Mouse (Mus musculus) liver, adult 2 months (tissue): Measurements from ENCODE around the gene Lonrf3. TPM values are rescaled to one million over a fixed set of nuclear protein-coding genes. Genes with fewer than 3 reads are reported as not detected.

Experiments
- DNase-seq: peaks from one replicate; pipeline ENCODE4 v3.0.0-alpha.2; 2011; ENCODE audit warnings: low read depth, low spot score; ENCODE audit errors: extremely low read depth
- H3K27ac ChIP-seq: fragments of 200-500 bp; replicated peaks from 2 replicates; pipeline ENCODE4 v1.5.1; 2012; ENCODE audit warnings: low read depth, mild to moderate bottlenecking, control low read depth, inconsistent platforms, low read length; ENCODE audit not compliant: insufficient read depth
- H3K27me3 ChIP-seq: fragments of 200-500 bp; 2 replicates; pipeline ENCODE4 v1.6.1; 2012; ENCODE audit warnings: mild to moderate bottlenecking, moderate library complexity, low read length, inconsistent platforms; ENCODE audit not compliant: control insufficient read depth, insufficient read depth
- H3K36me3 ChIP-seq: fragments of 200-500 bp; 2 replicates; pipeline ENCODE4 v1.6.1; 2012; ENCODE audit warnings: low read length, inconsistent platforms; ENCODE audit not compliant: control insufficient read depth, insufficient read depth
- H3K4me1 ChIP-seq: fragments of 200-500 bp; 2 replicates; pipeline ENCODE4 v1.6.1; 2011; ENCODE audit warnings: low read length; ENCODE audit not compliant: control insufficient read depth, insufficient read depth
- H3K4me3 ChIP-seq: fragments of 200-500 bp; 2 replicates; pipeline ENCODE4 v1.5.1; 2011; ENCODE audit warnings: low read depth, mild to moderate bottlenecking, control low read depth, low read length, moderate library complexity; ENCODE audit not compliant: insufficient read depth
- H3K79me2 ChIP-seq: fragments of 200-500 bp; 2 replicates; pipeline ENCODE4 v1.6.1; 2012; ENCODE audit warnings: inconsistent platforms, mild to moderate bottlenecking, low read length, moderate library complexity; ENCODE audit not compliant: control insufficient read depth, insufficient read depth
- H3K9ac ChIP-seq: fragments of 200-500 bp; 2 replicates; pipeline ENCODE4 v1.6.1; 2012; ENCODE audit warnings: low read depth, mild to moderate bottlenecking, control low read depth, inconsistent platforms, low read length
- CTCF ChIP-seq: fragments of 200-500 bp; IDR thresholded peaks from 2 replicates; pipeline ENCODE4 v1.5.1; 2011; ENCODE audit warnings: low read depth, low read length, control low read depth
- POLR2A ChIP-seq: fragments of 200-500 bp; IDR thresholded peaks from 2 replicates; pipeline ENCODE4 v1.6.1; 2011; ENCODE audit warnings: low read length, control low read depth; ENCODE audit not compliant: insufficient read depth; ENCODE audit errors: extremely low read depth
- WGBS: fragments of 180-500 bp; shearing (Covaris S2); methylation state at CpG from one replicate; pipeline ENCODE4 v1.1.7; 2018; 5-methylcytosine and 5-hydroxymethylcytosine counted together
- polyA plus RNA-seq: library from polyadenylated mRNA; depleted of rRNA; stranded (reverse); fragments of >200 nt; gene quantifications from 2 replicates; pipeline ENCODE4 v1.2.3, GENCODE M21; 2012; rRNA removed
- total RNA-seq: library from RNA; depleted of rRNA; stranded (reverse); fragments of >200 nt; gene quantifications from 2 replicates; pipeline ENCODE4 v1.2.3, GENCODE M21; 2014; rRNA removed

The Lonrf3 gene
- 2.8 and 3.9 TPM in 2 replicates for total RNA-seq
- 1.8 and 2.5 TPM in 2 replicates for polyA plus RNA-seq

DNA sequence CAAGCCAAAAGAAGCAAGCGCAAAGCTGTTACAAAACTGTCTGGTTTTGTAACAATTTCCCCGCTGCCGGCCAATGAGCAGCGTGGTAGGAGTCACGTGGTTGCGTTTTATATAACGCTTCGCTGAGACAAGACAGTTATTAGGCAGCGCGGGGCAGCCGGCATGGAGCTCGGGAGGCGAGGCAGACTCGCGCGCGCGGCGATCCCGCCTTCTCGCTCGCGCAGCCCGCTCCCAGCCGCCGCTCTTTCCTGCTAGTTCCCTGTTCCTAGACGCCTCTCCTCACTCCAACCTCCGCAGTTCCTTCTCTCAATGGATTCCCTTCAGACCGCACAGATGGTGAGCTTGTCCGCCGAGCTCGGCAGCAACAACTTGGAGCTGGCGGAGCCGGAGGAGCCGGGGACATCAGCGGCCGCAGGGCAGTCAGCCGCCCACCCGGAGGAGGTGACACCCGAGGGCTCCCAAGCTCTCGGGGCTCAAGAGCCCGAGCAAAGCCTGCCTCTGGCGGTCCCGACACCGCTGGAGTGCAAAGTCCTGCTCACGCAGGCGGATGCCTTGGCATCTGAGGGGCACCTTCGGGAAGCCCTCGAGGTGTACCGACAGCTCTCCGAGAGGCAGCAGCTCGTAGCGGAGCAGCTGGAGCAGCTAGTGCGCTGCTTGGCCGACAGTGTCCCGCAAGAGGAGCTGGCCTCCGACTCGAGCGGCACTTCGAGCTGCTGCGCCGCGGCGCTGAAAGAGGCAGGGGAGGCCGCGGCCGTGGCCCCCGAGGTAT lies at the start of gene Lonrf3:
Gene Lonrf3 (plus strand): TSS at position 83 of the 769 bp plus-strand sequence.
- Histone ChIP-seq H3K79me2 (no peaks in the 10 kb centered on the region; the same call in 1 of the 2 replicates), H3K4me3 (peak within 1 kb of the TSS; percentile 78), H3K36me3 (no peaks in the 10 kb centered on the region; the same call in 1 of the 2 replicates), H3K9ac (peak within 1 kb of the TSS; percentile 83), H3K27me3 (no peaks in the 10 kb centered on the region), H3K27ac (peak within 1 kb of the TSS; percentile 83), H3K4me1 (no peaks in the 10 kb centered on the region; the same call in 1 of the 2 replicates)
- under 1% methylated on average over 63 of the region's 68 CpGs for WGBS
- TF ChIP-seq POLR2A (peak; percentile 90), CTCF (no peak)
- peak; percentile 79 for DNase-seq

DNA sequence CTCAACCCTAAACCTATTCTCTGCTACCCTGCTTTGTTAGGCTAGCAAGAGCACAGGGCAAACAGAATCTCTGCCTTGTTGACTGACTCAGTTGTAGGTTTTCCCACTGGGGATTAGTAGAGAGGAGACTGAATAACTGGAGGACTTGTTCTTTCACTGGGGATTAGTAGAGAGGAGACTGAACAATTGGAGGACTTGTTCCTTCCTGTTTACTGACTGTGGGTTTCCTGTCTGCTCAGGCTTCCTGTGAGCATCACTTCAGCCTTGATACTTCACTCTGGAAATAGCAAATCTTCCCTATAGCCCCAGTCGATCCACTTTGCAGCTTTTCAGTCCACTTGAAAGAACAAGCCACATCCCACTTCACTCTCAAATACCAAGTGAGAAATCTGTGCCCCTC lies 49.4 kb upstream of the Lonrf3 start:
- 31% methylated on average over 1 of the region's 1 CpGs for WGBS
- Histone ChIP-seq H3K27me3 (no peaks in the 10 kb centered on the region), H3K4me3 (no peak overlapping the region), H3K79me2 (no peaks in the 10 kb centered on the region), H3K4me1 (no peaks in the 10 kb centered on the region), H3K36me3 (no peaks in the 10 kb centered on the region), H3K27ac (no peak overlapping the region), H3K9ac (no peak overlapping the region)
- no peak for DNase-seq
- TF ChIP-seq POLR2A, result no peak
- no peak for TF ChIP-seq CTCF

DNA sequence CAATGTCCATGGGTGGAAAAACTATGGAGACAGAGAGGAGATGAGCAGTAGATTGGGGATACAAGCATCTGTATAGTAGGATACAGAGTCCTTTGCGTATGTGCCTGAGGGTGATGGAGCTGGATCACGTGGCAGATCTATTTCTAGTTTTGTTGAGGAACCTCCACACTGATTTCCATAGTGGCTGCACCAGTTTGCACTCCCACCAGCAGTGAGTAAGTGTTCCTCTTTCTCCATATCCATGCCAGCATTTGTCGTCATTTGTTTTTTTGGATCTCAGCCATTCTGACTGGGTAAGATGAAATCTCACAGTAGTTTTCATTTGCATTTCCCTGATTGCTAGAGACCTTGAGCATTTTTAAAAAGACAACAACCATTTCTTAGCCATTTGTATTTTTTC lies 16.7 kb upstream of the Lonrf3 start:
- Histone ChIP-seq H3K36me3 (no peaks in the 10 kb centered on the region), H3K27me3 (no peaks in the 10 kb centered on the region), H3K9ac (no peak overlapping the region), H3K79me2 (no peaks in the 10 kb centered on the region), H3K4me3 (no peak overlapping the region), H3K4me1 (no peaks in the 10 kb centered on the region), H3K27ac (no peak overlapping the region)
- DNase-seq, result peak; percentile 3
- TF ChIP-seq POLR2A (no peak), CTCF (no peak)
- 72% methylated on average over 3 of the region's 3 CpGs for WGBS

DNA sequence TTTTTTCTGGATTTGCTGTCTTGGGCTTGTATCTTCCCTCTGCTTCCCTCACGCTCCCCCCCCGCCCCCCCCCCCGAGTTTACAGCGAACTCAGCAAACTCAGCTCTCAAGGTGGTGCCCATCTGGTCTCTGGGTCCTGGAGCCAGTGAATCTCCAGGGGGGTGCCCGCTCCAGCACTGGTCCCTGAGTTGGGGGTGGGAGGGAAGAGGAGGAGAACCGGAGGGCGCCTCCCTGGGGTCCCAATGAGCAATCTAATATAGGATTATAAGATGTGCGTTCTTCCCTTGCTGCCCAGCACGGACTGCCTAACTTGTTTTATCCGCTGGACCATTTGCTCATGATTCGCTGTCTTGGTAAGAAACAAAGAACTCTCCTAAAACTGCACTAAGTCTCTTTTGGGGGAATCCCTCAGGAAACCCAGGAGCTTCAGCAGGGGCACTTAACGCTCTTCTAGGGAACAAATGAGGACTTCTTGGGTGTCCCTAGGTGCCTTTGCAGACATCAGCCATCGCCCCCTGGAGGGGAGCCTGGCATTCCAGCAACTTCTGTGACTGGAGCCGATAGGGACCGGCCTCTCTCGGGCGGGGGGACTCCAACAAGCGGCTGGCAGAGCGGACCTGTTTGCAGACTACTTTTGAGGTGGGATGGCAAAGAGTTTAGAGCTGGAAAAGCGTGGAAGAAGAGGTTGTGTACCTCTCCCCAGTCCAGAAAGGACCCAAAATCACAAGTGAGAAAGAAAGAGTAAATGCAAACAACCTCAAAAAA lies 480 bp upstream of the Lonrf3 start:
- Histone ChIP-seq H3K4me1 (no peaks in the 10 kb centered on the region; the same call in 1 of the 2 replicates), H3K79me2 (no peaks in the 10 kb centered on the region; the same call in 1 of the 2 replicates), H3K36me3 (no peaks in the 10 kb centered on the region), H3K9ac (peak overlapping the region; percentile 34; the same call in 1 of the 2 replicates), H3K27ac (peak overlapping the region; percentile 69; the same call in 1 of the 2 replicates), H3K4me3 (peak overlapping the region; percentile 54; the same call in 1 of the 2 replicates), H3K27me3 (no peaks in the 10 kb centered on the region)
- no peak for DNase-seq
- WGBS, result 6% methylated on average over 18 of the region's 20 CpGs
- TF ChIP-seq CTCF (peak; percentile 24; the same call in 1 of the 2 replicates), POLR2A (no peak)

DNA sequence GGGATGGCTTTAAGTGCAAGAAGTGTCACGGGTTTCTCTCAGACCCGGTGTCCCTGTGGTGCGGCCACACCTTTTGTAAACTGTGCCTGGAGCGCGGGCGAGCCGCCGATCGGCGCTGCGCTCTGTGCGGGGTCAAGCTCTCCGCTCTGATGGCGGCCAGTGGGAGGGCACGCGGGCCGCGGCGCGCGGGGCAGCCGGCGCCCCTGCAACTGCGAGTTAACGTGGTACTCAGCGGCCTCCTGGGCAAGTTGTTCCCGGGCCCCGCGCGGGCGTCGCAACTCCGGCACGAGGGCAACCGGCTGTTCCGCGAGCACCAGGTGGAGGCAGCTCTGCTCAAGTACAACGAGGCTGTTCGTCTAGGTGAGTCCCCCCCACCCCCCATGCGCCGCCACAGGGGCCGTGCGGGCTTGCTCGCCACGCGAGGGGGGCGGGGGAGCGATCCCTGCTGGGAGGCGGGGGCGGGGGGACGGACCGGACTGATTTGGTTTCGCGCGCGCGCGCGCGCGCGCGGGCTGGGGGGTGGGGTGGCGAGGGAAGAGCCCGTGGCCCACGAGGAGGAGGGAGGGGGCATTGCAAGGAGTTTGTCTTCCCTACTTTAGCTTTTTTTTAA lies 992 bp downstream of the Lonrf3 start:
- Histone ChIP-seq H3K36me3 (no peaks in the 10 kb centered on the region; the same call in 1 of the 2 replicates), H3K4me1 (no peaks in the 10 kb centered on the region; the same call in 1 of the 2 replicates), H3K27ac (peak overlapping the region; percentile 83), H3K9ac (peak overlapping the region; percentile 83), H3K4me3 (peak overlapping the region; percentile 78), H3K27me3 (no peaks in the 10 kb centered on the region), H3K79me2 (no peaks in the 10 kb centered on the region; the same call in 1 of the 2 replicates)
- TF ChIP-seq CTCF (no peak), POLR2A (no peak)
- WGBS, result 1% methylated on average over 38 of the region's 66 CpGs
- no peak for DNase-seq
